Mouse (Mus musculus) heart, postnatal 4 days (tissue): ENCODE measurements around the gene Gtf2ird1. TPM values are rescaled to one million over a fixed set of nuclear protein-coding genes. Genes with fewer than 3 reads are reported as not detected.
"Not testable (repeated sequence)": the region's sequence is repeated elsewhere in the genome, so short reads cannot be mapped to it uniquely, and the experiment has no call there.

Source experiments
- DNase-seq: peaks from one replicate; pipeline ENCODE4 v3.0.0; 2021
- total RNA-seq, 2 experiments: library from RNA; stranded (reverse); gene quantifications; 2 replicates each; pipeline ENCODE4 v1.2.3; 2021

Gene Gtf2ird1
- total RNA-seq, 2 experiments from 2014 or later = 59.8 to 60.3 TPM

DNA sequence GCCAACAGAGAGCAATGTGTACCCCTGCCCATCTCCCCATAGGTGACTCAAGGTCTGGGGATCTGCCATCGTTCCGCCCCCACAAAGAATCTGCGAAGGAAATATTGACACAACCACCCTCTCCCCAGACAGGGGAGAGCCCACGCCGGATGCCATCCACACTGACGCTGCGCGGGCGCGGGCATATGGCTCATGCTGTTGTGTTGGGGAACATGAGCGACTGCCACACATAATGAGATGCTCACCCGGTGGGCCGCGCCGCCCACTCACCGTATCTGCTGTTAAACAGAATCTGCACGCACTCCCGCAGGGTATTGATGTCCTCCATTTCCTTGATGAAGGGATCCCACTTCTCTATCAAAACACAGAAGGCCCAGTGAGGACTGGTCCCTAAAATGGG lies 54.7 kb downstream of the Gtf2ird1 start:
- DNase-seq = no peak

GRCm38 (mm10) chr5:134397434-134398163 lies 58.9 kb downstream of the Gtf2ird1 start:
- DNase-seq = no peak

GRCm38 (mm10) chr5:134396519-134396918 lies 60.0 kb downstream of the Gtf2ird1 start:
- peak; percentile 39 for DNase-seq

DNA sequence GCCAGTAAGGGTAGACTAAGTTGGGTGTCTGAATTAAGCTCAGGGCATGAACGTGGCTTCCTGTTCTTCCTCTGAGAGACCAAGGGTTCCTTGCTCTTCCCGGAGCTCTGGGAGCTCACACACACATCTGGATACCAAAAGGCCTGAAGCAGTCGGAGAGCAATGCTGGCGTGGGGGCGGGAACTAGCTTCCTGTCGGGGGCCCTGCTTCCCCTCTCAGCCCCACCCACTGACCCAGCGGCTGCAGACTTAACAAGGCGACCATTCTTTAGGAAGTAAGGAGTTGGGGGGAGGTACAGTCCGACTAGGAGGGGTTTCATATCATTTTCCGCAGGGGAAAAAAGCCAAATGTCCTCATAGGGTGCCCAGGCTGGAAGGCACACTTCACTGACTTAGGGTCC lies 61.9 kb downstream of the Gtf2ird1 start:
- peak; percentile 79 for DNase-seq

DNA sequence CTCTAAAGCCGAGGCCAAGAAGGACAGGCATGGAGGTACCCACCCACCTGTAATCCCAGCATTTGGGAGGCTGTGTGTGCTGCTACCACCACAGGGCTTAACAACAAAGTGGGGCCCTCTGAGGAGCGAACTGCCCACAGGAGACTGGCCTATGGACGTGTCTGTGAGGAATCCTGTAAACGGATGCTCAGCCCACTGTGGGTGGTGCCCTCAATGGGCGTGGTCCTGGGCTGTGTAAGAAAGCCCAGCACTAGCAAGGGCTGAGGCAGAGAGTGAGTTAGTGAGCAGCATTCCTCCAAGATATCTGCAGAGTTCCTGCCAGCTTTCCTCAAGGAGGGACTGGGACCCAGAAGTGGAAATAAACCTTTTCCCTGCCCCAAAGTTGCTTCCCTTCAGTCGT lies 62.9 kb downstream of the Gtf2ird1 start:
- DNase-seq = peak; percentile 45

- peak; percentile 87 for DNase-seq
These were observed 71.4 kb downstream of the Gtf2ird1 start for GRCm38 (mm10) chr5:134385106-134385505.

- no peak for DNase-seq
These were observed 81.3 kb downstream of the Gtf2ird1 start for GRCm38 (mm10) chr5:134375256-134375655.

- peak; percentile 53 for DNase-seq
These were observed 82.0 kb downstream of the Gtf2ird1 start for GRCm38 (mm10) chr5:134374546-134374945.

DNA sequence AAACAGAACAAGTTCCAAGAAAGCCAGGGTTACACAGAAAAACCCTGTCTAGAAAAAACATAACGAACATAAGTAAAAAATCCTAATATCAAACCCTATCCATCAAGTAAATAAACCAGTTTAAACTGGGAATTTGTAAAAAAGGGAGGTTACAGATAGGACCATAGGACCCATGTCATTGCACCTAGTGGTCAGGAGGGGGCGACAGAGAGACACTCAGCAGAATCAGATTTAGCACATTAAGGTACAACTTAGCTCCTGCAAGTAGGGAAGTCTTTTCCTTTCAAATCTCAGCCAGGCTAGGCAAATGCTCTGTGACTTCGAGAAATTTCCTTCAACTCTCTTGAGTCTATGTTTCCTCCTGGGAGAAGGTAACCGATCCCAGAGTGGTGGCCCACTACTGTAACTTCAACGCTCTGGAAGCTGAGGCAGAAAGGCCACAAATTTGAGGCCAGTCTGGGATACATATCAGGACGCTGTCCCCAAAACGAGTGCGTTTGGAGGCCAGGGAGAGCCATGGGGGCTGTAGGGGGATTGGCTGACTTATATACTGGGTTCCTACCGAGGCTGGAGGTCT lies 82.5 kb downstream of the Gtf2ird1 start:
- DNase-seq = peak; percentile 63

DNA sequence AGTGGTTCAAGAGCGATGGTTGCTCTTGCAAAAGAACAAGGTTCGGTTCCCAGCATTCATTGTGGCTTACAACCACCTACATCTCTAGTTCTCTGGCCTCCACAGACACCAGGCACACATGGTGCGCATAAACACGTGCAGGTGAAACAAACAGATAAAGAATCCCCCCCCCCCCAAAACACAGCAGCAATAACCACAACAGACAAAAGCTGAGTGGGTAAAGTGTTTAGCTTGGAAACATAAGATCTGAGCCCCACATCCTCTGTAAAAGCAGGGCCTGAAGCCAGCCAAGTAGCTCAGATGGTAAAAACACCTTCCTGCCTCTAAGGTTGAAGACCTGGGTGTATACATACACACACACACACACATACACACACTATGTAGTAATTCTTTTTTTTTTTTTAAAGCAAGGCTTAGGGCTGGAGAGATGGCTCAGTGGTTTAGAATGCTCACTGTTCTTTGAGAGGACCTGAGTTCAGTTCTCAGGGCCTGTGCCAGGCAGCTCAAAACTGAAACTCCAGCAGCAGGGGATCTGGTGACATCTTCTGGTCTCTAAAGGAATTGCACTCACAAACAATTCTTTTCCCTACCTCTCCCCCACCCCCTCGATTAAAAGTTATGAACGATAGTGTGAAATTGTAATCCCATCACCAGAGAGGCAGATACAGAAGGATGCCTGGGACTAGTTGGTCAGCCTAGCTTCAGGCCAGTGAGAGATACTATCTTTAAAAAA lies 83.4 kb downstream of the Gtf2ird1 start:
- no peak for DNase-seq

DNA sequence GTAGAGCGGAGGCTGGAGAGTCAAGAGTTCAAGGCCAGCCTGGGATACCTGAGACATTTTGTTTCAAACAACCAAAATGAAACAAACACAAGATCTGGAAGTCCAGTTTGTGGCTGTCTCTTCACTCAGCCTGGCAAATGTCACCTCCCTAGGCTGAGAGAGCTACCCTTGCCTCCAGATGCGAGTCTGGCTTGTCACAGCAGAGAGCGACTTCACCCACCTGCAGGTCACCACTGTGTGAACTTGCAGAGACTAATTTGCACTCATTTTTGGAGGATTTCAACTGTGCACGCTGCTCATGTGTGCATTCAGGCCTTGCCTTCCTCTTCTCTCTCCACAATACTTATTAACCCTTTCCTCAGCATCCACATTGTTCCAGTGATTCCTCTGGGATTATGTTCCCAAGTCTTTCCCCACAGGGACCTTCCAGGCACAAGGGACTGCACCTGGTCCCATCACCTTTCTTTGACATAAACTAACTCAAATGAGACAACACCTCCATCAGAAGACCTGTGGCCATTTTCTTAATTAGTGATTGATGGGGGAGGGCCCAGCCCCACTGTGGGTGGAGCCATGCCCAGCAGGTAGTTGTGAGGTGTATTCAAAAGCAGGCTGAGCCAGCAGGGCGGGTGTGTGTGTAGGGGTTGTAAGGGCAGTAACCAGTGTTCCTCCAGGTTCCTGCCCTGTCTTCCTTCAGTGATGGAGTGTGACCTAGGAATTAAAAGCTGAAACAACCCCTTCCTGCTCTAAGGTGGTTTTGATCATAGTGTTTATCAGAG lies 84.8 kb downstream of the Gtf2ird1 start:
- DNase-seq = no peak

GRCm38 (mm10) chr5:134370831-134371230 lies 85.7 kb downstream of the Gtf2ird1 start:
- no peak for DNase-seq

GRCm38 (mm10) chr5:134359101-134359500 lies 97.4 kb downstream of the Gtf2ird1 start:
- DNase-seq = no peak

GRCm38 (mm10) chr5:134355372-134355771 lies 101.1 kb downstream of the Gtf2ird1 start:
- DNase-seq = not testable (repeated sequence)

DNA sequence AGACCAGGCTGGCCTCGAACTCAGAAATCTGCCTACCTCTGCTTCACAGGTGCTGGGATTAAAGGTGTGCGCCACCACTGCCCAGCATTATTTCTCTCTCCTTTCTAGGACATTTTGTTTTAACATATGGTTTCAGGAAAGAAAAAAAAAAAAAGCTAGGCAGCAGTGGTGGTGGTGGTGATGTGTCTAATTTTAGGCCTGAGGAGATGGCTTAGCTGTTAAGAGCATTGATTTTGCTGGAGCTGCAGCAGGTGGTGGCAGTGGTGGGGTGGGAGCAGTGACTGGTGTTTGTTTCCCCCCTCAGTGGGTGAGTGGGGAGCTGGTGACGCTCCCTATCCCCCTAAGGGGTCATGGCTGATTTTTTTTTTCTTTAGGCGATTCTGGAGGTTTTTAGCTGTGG lies 103.4 kb downstream of the Gtf2ird1 start:
- no peak for DNase-seq

DNA sequence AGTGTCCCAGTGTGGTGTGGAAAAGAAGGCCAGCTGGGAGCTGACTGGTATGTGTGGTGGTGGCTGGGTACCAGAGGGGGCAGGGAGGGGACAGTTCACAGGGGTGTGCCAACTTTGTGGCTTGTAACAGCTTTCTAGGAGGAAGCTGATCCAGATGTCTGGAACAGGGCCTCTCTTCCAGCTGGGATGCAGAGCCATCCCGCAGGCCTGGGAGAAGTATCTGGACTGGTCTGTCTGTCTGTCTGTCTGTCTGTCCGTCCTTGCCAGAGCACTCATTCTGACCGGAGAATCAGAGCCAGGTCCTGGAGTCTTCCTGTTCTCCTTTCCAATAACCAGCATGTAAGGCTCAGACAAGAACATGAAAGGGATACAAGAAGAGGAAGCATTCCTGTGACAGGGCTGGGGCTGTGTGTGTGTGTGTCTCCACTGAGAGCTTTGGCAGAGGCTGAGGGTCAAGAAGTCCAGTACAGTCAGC lies 104.0 kb downstream of the Gtf2ird1 start:
- DNase-seq = peak; percentile 27

DNA sequence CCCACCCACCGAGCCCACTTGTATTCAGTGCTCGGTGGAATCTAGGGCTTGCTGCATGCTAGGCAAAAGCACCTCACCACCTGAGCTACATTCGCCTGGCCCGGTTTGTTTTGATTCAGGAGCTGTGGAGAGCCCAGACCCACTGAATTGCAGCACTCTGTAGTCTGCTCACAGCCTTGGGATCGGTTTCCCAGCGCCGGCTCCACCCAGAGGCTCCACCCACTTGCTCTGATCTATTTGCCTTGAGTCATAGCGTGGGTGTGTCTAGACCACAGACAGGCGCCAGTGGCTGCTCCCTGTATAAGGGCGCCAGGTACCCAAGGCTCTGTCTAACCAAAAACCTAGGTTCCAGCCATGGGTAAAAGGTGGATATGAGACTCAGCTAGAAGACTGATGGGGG lies 105.9 kb downstream of the Gtf2ird1 start:
- peak; percentile 59 for DNase-seq

- DNase-seq = no peak
These were observed 109.5 kb downstream of the Gtf2ird1 start for GRCm38 (mm10) chr5:134347066-134347465.

- DNase-seq = peak; percentile 36
These were observed 111.1 kb downstream of the Gtf2ird1 start for GRCm38 (mm10) chr5:134345449-134345848.

- no peak for DNase-seq
These were observed 112.4 kb downstream of the Gtf2ird1 start for GRCm38 (mm10) chr5:134344076-134344475.

DNA sequence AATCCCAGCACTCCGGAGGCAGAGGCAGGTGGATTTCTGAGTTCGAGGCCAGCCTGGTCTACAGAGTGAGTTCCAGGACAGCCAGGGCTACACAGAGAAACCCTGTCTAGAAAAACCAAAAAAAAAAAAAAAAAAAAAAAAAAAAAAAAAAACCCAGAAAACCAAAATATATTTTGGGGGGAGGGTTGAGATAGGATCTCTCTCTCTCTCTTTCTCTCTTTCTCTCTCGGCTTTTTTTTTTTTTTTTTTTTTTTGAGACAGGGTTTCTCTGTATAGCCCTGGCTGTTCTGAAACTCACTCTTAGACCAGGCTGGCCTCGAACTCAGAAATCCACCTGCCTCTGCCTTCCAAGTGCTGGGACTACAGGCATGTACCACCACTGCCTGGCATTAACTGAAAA lies 113.0 kb downstream of the Gtf2ird1 start:
- DNase-seq = not testable (repeated sequence)

DNA sequence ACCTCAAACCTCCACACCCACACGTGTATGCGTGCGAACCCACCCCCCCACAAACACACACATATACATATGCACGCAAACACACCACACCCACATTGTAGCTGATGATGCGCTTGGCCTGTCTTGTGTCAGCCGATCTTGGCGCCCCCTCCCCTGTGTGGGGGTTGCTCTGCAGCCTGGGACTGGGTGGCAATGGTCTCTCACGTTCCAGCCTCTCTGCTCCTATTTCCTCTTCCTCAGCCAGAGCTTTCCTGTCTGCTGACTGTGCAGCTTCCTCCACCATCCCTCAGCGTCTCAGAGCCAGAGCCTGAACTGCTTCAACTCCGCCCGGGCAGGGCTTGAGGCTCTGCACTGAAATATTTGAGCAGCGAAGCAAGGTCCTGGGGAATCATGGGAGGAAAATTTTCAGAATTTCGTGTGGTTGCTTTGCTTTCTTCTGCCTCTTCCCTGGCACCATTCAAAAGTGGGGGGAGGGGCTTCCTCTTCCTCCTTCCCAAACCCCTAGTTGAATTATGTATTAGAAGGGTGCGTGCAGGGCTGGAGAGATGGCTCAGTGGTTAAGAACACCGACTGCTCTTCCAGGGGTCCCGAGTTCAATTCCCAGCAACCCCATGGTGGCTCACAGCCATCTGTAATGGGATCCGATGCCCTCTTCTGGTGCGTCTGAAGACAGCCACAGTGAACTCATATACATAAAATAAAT lies 113.9 kb downstream of the Gtf2ird1 start:
- DNase-seq = peak; percentile 17
